Mouse (Mus musculus) liver, embryonic 14.5 days (tissue): ENCODE measurements around the gene Frmd5.

Experiments used
- CTCF ChIP-seq: IDR thresholded peaks from 2 replicates; pipeline ENCODE4 v1.5.1; 2016; ENCODE audit warnings: antibody characterized with exemption, low read depth, control low read depth
- EP300 ChIP-seq: IDR thresholded peaks from 2 replicates; pipeline ENCODE4 v1.6.1; 2016; ENCODE audit warnings: antibody characterized with exemption, low read depth

GRCm38 (mm10) chr2:121695436-121695835, 111.5 kb downstream of the Frmd5 start:
- TF ChIP-seq CTCF = peak; percentile 67
- TF ChIP-seq EP300 = no peak
